Mouse (Mus musculus) lung, postnatal 25 days (tissue): ENCODE measurements around the gene Slc17a7.
"Not testable (repeated sequence)": the region's sequence is repeated elsewhere in the genome, so short reads cannot be mapped to it uniquely, and the experiment has no call there.

ENCODE experiments used
- DNase-seq: peaks from one replicate; pipeline ENCODE4 v3.0.0; 2022; ENCODE audit warnings: low spot score

Gene Slc17a7

GRCm38 (mm10) chr7:45133446-45134159 lies 30.1 kb upstream of the Slc17a7 start:
- DNase-seq = no peak

DNA sequence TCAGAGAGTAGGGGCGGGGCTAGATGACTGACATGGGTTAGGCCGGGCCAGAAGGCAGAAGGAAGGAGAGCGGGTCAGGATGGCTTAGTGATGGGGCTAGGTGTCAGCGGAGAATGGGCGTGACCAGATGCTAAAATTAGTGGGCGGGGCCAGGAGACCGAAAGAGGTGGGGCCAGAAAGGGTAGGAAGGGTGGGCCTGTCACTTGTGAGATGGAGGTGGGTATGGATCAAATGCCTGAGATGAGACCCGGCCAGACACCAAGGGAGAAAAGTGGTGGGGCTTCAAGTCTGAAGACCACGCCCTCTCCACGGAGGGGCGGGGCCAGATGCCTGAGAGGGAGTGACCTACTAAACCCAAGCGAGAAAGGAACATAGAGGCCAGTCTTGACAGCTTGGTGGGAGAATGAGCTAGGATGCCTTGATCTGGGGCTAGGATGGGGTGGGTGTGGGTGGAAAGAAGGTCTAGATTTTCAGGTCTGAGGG lies 29.2 kb upstream of the Slc17a7 start:
- no peak for DNase-seq

DNA sequence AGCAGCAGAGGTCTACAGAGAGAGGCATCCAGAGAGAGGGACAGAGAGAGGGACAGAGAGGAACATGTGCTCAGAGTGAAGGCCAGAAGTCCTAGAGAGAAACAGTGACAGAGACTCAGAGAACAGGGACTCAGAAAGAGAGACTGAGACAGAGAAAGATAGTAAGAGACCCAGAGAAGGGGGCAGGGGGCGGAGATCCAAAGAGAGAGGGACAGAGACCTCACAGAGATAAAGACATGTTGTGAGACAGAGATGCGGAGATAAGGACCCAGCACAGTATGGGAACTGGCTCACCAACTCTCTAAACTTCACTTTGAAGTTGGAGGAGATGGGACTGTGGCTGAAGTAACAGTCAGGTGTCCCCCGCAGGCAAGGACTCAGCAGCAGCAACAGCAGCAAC lies 28.4 kb upstream of the Slc17a7 start:
- no peak for DNase-seq

- peak; percentile 96 for DNase-seq
These were observed 27.7 kb upstream of the Slc17a7 start, which contains the start of the genes Gm45713 and Flt3l for GRCm38 (mm10) chr7:45135993-45136567. TSS of gene Gm45713 (minus strand) at chr7:45136231. TSS of gene Flt3l (minus strand) at chr7:45136432.

- no peak for DNase-seq
These were observed 26.4 kb upstream of the Slc17a7 start for GRCm38 (mm10) chr7:45137171-45138006.

GRCm38 (mm10) chr7:45138403-45138802 lies 25.3 kb upstream of the Slc17a7 start:
- DNase-seq = no peak

DNA sequence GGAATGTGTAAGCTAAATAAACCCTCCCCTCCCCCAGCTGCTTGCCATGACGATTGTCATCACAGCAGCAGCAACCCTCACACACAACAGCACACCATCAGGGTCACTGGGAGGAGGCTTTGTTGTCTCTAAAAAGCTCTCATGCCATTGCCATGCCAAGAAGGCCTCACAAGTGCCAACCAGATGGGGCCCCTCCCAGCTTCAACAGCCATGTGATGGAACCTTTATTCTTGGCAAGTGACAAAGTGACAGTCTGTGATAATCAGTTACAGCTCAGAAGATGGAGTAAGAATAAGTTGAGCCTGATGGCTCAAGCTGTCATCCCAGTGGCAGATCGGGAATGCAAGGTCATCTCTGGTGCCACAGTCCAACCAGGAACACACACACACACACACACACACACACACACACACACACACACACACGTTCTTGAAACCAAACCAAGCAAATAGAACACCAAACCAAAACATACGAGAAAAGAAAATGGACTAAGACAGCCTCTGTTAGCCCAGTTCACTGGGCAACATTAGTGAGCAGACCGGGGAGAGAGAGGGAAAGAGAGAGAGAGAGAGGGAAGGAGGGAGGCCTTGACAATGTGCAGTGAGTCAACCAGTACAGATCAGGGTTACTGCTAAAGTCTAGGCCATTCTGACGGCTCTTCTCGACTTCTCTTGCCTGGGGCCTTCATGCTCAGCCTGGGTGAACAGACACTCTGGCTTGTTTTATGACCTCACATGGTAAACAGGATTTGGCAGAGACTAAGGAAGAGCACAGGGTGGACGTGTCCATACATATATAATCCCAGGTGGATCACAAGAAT lies 23.6 kb upstream of the Slc17a7 start:
- no peak for DNase-seq

DNA sequence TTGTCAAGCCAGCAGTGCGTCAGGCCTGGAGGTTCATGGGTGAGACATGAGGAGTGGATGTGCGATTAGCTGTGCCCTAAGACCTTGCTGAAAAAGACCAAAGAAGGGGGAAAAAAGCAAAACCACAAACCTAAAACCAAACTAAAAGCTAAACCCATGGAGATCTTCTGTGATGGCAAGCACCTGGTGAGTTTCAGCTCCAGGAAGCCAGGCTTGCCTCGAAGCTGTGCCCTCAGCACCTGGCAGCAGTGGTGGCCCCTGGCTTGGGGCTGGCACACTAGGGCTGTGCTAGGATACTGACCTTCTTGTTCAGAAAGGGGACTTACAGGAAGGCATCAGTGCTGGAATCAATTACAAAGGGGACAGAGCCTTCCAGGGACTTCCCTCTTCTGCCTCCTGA lies 22.4 kb upstream of the Slc17a7 start:
- DNase-seq = no peak

GRCm38 (mm10) chr7:45141914-45142313 lies 21.8 kb upstream of the Slc17a7 start:
- DNase-seq = no peak

DNA sequence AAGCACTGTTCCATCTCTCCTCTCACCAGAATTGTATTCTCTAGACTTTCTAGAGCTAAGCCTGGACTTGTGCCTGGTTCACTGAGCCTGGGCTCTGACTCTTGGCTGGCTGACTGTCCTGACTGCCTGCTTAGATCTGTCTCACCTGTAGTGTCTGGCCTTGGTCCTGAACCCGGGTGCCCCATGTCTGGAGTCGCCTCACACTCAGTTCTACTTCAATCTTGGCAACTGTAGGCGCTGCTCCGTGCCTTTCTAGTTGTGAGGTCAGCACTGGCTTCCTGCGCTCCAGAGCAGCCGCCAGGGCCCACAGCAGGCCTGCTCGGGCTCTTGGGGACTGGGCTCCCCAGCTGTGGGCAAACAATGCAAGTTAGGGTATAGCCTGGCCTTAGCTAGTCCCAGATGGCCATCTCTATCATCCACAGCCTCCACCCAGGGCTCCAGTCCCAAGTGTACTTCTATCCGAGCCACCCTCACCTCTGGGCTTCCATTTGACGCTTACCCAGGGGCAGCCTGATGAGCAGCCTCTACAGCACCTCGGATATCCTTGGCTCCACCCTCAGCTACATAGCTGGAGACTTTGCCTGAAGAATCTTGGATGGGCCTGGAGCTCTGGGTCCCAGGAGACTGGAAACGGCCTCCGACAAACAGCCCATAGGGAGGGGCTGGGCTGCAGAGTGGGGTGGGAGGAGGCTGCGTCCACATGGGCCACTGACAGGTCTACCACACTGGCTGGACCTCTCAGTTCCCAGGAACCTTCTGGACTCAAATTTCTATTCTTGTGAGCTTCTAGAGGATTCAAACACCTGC lies 19.2 kb upstream of the Slc17a7 start:
- DNase-seq = peak; percentile 45

DNA sequence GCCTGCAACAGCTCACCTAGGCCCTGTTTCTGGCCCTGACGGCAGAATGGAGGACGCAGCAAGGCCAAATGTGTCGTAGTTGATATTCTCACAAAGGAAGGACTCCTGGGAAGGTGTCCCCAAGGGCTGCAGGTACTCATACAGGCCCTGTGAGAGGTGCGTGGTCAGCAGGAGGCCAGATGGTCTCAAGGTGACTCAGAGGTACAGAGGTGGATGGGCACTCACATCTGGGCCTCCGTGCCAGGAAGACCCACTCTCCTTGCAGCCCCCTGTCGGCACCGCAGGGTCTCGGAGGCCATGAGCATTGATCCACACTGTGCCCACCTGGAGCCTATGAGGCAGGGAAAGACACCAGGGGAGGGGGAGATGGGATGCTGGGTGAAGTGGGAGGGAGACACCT lies 18.3 kb upstream of the Slc17a7 start:
- no peak for DNase-seq

GRCm38 (mm10) chr7:45147267-45147666 lies 16.5 kb upstream of the Slc17a7 start:
- DNase-seq = no peak

DNA sequence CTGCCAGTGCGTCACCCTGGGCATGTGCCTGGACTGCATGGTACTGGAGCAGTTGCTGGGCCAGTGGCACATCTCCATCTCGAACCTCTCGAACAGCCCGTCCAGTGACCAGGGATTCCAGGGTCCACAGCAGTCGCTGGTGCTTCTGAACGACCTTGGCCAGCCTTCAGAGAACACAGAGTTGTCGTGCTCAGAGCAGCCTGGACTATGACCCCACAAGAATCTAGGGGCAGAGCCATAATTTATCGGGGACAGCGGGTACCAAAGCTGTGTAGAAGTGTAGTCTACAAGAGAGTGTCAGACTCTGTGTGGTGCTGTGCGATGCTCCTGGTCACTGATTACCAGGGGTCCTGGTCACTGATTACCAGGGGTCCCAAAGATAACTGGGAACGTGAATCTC lies 15.8 kb upstream of the Slc17a7 start:
- DNase-seq = no peak

DNA sequence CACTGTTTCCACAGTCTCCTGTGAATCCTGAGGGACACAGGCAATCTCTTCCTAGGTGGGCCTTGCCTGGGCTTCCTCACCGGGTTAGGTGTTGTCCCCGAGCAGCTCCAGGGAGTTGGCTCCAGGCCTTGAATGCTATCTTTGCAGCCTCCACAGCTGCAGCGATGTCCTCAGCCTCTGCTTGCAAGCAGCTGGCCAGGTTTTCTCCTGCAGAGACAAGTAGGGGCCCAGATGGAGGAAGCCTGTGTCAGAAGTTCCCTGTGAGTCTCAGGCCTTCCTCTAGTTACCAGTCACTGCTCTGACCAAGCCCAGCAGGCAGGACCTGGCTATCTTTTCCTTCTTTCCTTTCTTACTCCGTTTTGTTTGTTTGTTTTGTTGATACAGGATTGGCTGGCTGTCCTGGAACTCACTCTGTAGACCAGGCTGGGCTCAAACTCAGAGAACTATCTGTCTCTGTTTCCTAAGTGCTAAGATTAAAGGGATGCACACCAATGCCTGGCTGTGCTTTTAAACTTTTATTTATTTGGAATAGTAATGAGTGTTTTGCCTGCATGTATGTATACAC lies 15.1 kb upstream of the Slc17a7 start:
- no peak for DNase-seq

DNA sequence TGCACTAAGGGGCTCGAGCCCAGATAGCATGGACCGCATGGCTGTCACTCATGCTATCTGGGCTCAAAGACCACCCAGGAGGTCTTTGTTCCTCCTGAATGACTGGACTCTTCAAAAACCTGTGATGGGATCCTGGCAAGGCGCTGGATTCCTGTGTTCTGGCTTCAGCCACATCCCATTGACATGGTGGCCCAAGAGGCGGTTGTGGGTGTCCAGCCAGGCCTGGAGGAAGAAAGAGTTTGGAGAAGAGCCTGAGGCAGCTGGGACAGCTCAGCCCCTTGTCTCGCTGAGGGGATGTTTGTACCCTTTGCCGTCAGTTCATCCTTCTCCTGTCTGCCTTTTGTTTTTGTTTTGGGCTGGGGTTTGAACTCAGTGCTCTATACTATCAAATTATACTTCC lies 14.2 kb upstream of the Slc17a7 start:
- DNase-seq = peak; percentile 53

DNA sequence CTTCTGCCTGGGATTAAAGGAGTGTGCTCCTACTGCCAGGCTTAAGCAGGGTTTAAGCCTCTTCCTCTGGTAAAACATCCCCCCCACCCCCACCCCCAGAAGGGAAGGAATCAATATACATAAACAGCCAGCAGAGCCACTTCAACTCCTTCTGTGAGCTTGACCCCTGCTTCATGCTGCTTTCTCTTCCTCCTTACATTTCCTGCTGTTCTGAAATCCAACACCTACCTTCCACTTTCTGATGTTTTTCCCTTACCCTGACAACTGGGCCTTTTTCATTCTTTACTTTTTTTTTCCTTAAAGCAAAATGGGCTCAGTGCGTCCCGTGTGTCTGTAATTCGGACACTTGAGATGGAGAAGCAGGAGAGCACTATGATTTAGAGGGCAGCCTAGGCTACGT lies 13.4 kb upstream of the Slc17a7 start:
- no peak for DNase-seq

- DNase-seq = peak; percentile 77
These were observed 12.4 kb upstream of the Slc17a7 start for GRCm38 (mm10) chr7:45151303-45151702.

- DNase-seq = not testable (repeated sequence)
These were observed 10.7 kb upstream of the Slc17a7 start for GRCm38 (mm10) chr7:45153052-45153451.

DNA sequence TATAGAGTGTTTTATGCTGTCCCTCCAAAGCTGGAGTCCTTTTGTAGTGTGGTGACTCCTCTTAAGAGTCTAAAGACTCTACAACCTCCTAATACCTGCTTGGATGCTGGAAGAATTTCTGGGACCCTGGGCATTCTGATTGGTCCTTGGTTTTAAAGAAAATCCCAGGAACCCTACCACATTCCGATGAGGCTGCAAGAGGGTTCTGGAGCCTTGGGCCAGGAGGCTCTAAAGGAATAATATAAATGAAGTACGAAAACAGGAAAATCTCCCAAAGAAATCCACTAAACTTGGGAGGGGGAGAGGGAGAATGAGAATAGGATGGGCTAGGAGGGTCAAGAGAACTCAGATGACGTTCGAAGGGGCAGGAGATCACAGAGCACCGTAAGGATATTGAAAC lies 10.2 kb upstream of the Slc17a7 start:
- DNase-seq = no peak

GRCm38 (mm10) chr7:45154096-45154992 lies 9.4 kb upstream of the Slc17a7 start, which contains the start of the genes Pih1d1 and Aldh16a1:
TSS of gene Pih1d1 (plus strand) at chr7:45154303.
TSS of gene Aldh16a1 (minus strand) at chr7:45154584.
- DNase-seq = peak; percentile 96
